Mouse (Mus musculus) brain, embryonic 14.5 days (tissue): Measurements from ENCODE around the gene Ublcp1. TPM values are rescaled to one million over a fixed set of nuclear protein-coding genes. Genes with fewer than 3 reads are reported as not detected.

Experiments
- DNase-seq: peaks from one replicate; pipeline ENCODE4 v3.0.0-alpha.2; 2011; ENCODE audit warnings: low read depth
- CTCF ChIP-seq: fragments of 200-500 bp; IDR thresholded peaks from 2 replicates; pipeline ENCODE4 v1.5.1; 2012; ENCODE audit warnings: inconsistent platforms, mild to moderate bottlenecking, moderate library complexity, borderline replicate concordance; ENCODE audit not compliant: insufficient read depth, insufficient read length; ENCODE audit errors: extremely low read depth
- POLR2A ChIP-seq: fragments of 200-500 bp; IDR thresholded peaks from 2 replicates; pipeline ENCODE4 v1.6.1; 2012; ENCODE audit warnings: mild to moderate bottlenecking, inconsistent platforms, borderline replicate concordance; ENCODE audit not compliant: poor library complexity, insufficient read depth, insufficient read length, severe bottlenecking; ENCODE audit errors: extremely low read depth
- polyA plus RNA-seq: library from polyadenylated mRNA; depleted of rRNA; stranded (reverse); fragments of >200 nt; gene quantifications from 2 replicates; pipeline ENCODE4 v1.2.3, GENCODE M21; 2012

Gene Ublcp1
- polyA plus RNA-seq, 1 experiment = 53.6 TPM

DNA sequence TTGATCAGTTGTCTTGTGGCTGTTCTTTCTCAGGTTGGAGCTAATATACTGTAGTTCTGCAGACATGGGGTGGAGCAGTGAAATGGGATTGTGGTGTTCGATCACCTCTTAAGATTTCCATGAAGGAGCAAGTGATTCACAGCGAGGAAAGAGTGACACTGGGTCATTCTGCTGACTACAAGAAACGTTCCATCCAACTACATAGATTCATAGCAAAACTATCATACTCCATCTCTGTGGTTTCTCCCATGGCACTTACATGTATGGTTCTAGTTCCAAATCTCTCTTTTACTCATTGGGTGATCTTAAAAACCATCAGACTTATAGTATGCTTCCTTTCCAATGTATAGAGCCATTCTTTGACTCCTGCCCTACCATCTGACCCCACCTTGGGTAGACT, 34.5 kb upstream of the Ublcp1 start:
- TF ChIP-seq CTCF (no peak), POLR2A (no peak)
- DNase-seq = no peak

DNA sequence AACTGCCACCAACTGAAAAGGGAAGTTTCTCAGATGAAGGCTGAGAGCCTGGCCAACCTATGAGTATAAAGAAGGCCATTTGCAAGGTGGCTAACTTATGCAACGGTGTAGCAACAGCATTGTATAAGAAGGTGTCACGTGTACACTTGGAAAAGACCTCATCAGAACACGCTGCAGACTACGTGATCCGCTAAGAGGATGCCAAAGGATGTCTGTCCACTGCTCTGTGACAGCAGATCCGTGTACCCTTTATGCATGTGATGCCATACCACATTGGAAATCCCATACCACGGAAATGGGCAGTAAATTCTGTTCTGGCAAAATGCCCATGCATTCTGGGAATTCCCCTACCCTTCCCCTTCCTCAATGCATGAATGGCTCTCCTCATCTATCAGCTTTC, 33.8 kb upstream of the Ublcp1 start:
- no peak for TF ChIP-seq POLR2A
- DNase-seq = no peak

DNA sequence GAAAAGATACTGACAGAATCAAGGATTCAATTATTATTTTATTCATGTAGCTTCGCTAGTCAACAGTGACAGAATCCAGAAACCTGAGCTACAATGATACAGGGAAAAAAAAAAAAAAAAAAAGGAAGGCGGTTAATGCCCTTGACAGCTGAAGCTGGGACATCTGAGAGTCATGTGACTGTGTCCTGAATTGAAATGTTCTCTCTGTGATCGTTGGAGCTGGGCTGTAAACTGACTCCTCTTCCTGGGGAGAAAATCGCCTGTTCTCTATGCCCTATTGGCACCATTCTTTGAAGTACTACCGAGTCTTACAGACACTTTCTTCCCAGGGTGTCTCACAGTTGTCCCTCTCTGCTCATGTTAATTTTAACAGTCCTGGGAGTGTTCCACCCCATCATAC, 32.6 kb upstream of the Ublcp1 start:
- DNase-seq = peak; percentile 17
- TF ChIP-seq POLR2A (no peak), CTCF (no peak)

DNA sequence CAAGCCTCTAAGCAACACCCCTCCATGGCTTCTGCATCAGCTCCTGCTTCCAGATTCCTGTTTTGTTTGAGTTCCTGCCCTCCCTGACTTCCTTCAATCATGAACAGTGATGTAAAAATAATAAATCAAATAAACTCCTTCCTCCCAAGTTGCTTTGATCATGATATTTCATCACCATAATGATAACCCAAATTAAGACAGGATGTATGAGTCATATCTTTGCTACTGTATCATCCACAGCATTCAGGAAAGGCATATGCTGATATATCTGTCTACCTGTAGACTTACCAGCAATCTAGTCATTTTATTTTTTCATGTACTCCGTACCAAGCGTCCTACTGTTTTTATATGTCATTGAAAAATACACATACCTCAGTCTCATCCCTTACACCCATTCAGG, 31.2 kb upstream of the Ublcp1 start:
- TF ChIP-seq POLR2A = no peak
- TF ChIP-seq CTCF = no peak
- DNase-seq = no peak

DNA sequence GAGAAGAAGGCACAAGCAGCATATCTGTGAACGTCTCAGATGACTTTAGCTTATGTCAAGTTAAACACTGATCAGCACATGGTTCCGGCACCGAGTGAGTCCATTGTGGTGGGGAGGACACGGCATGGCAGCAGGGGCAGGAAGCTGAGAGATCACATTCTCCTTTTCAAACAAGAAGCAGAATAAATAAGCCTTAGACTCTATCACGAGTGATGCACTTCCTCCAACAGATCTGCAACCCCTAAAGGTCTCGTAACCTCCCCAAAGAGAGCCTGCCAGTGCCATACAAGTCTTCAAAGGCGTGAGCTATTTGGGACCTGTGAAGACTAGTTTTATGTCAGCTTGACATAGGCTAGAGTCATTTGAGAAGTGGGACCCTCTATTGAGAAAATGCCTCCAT, 30.7 kb upstream of the Ublcp1 start:
- DNase-seq = no peak
- TF ChIP-seq POLR2A (no peak), CTCF (no peak)

DNA sequence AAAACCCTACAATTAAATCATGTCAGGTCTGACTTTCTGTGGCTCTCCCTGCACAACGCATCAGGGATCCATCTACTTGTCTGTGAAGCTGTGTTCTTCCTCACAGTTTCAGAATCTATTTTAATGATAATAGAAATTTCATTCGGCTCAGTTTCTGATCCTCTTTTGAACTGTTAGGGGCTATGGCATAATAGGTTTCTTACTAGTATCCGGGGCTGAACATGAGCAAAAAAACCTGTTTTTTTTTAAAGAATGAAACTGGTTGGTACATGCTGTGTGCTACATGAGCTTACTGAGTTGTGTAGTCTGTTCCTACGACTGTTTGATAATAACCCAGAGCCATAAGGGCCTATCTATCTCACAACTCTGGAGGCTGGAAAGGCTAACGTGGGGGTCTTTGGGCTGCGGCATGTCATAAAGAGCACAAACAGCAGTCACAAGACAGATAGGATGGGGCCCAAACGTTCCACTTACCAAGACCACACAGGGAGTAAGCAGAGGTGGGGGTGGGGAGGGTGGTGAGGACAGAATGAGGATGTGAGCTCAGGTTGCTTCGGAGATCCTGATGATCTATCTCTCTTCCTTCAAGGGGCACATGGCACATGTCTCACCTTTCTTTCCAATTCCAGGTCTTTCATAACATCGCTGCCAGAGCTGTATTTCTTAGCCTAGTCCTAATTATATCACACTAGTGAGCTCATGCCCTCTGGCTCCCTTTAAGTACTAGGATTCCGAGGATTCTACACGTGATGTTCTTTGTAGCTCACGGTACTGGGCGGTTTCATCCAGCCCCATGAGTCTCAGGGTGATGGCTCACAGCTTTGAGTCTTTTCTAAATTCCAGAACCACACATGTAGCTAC, 28.3 kb upstream of the Ublcp1 start:
- no peak for TF ChIP-seq POLR2A
- TF ChIP-seq CTCF = no peak
- DNase-seq = no peak

DNA sequence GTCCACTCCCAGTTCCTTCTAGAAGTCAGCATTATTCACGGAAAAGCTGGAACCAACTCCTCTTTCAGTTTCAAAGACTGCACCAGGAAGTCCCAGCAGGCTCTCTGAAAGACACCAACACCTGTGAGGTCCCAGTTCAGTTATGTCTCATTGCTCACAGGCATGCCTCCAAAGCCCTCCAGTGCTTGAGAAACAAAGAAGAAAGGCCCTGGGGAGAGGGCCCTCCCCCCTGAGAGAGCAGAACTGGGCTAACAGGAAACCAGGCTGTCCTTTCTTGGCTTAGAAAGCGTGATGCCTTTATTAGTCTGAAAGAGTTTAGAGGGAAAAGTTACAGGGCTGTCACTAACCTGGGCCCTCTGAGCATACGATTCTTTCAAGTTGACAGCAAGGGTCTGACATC, 25.9 kb upstream of the Ublcp1 start:
- peak; percentile 9 for DNase-seq
- no peak for TF ChIP-seq POLR2A

DNA sequence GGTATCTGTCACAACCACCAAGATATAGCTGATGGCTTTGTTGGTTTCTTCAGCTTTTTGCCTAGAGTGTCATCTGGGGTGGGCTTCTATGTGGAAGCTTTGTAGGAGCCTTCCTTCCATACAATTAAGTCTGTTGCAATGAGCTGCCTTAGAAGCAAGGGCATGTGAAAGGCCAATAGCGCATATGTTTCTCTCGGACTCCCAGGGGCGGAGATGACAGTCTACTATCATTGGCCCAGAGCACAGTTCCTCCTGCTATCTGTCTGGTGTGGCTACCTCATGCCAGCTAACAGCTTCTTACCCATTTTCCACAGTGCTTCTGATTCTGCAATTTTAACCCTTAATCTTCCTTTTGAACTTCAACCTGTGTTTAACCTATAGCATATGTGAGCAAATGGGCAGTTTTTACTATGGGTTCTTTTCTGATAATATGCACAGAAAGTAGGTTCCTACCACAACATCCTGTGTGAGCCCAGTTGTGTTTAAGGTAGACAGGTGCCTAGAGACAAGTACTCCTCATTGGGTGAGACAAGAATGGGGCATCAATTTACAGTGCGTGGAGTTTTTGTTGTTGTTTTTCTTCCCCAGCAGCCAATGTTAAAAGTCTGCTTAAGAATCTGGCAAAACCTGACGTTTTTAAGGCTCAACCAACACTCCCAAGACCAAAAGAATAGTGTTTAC, 24.5 kb upstream of the Ublcp1 start:
- DNase-seq = no peak
- no peak for TF ChIP-seq POLR2A
- no peak for TF ChIP-seq CTCF

DNA sequence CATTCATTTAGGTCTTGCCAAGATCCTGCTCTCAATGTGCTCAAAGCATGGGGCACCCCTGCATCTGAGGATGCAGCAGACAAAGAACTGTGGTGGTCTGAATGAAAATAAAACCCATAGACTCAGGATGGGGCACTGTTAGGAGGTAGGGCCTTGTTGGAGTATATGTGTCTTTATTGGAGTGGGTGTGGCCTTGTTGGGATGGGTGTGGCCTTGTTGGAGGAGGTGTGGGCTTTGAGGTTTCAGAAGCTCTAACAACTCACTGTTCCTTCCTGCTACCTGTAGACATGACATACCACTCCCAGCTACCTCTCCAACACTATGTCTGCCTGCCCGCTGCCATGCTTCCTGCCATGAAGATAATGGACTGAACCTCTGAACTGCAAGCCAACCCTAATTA, 18.8 kb upstream of the Ublcp1 start:
- TF ChIP-seq CTCF (no peak), POLR2A (no peak)
- DNase-seq = no peak

DNA sequence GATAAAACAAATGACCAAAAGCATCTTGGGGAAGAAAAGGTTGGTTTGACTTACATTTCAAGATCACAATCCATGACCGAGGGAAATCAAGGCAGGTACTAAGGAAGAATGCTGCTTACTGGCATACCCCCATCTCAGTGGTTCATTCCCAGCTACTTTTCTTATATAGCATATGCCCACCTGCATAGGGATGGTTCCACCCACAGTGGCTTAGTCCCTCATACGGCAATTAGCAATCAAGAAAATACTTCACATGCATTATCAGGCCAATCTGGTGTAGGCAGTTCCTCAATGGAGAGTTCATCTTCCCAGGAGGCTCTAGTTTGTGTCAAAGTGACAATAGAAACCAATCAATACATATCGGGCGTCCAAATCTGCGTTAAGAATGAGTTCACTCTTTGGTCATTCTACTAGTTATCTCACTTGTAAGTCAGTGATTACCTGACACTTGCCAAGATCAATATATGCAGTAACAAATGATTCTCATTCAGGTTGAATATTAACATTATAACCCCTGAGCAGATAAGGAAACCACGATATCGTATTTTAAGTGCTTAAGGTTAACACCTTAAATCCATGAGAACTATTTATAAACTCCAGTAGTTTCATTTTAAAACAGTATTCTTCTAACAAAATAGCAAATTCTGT, 14.9 kb upstream of the Ublcp1 start:
- TF ChIP-seq CTCF (no peak), POLR2A (no peak)
- DNase-seq = no peak

DNA sequence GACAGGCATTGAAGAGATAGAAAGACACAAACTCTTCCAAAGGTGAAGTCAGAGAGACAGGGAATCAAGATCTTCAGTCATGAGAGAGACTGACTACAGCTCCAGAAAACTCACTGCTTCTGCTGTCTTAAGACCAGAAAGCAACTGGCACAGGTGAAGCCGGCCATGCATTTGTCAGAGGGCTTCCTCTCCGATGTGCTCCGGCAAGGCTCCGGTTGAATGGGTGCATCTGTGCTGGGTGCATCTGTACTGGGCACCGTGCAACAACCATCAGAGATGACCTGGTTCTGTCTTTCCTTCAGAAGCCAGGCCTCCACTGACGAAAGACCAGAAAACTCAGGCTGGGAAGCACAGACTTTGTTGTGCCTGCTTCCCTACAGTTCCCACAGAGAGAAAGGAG, 9.9 kb upstream of the Ublcp1 start:
- no peak for DNase-seq
- TF ChIP-seq POLR2A (no peak), CTCF (no peak)

DNA sequence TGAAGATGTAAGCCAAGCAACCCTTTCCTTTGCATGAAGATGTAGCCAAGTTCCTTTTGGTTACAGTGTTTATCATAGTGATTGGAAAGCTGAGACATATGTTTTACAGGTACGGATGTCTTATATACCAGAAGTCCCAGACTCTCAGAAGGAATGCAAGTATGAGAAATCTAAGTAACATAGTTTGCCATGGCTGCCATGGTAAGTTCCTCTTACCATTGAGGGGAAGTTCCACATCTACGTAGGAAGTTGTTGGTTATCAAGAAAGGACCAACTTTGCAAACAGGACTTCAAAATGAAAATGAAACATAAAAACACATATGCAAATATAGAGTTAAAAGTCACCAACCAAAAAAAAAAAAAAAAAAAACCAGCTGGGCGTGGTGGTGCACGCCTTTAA, 8.1 kb upstream of the Ublcp1 start:
- DNase-seq = no peak
- no peak for TF ChIP-seq POLR2A
- no peak for TF ChIP-seq CTCF

DNA sequence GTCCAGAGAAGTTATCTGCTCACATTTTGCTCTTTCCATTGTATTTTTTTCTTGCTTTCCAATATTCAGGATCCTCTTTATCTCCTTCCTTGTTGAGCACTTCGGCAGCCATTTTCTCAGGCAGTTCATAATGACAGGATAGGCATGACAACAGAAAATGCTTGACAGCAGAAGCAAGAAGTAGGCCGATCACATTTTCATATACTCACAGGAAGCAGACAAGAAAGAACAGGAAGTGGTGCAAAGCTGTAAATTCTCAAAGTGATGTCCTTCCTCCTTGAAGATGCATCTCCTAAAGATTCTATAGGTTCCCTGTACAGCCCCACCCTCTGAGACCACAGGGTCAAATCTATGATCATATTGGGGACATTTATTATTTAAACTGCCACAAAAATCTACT, 6.1 kb upstream of the Ublcp1 start:
- TF ChIP-seq POLR2A (no peak), CTCF (no peak)
- DNase-seq = no peak
